Mouse (Mus musculus) limb, embryonic 14.5 days (tissue): ENCODE results near the gene Rnf187. TPM values are rescaled to one million over a fixed set of nuclear protein-coding genes. Genes with fewer than 3 reads are reported as not detected.

Experiments
- ATAC-seq: fragments of 200-750 bp; cut with Nextera tagmentation; 2 replicates; pipeline ENCODE4 v1.8.0; 2017; ENCODE audit warnings: low read depth, moderate number of reproducible peaks, moderate TSS enrichment; ENCODE audit not compliant: low FRiP score
- DNase-seq: peaks from one replicate; pipeline ENCODE4 v3.0.0-alpha.2; 2015; ENCODE audit warnings: low spot score
- H3K27ac ChIP-seq: fragments of 300-500 bp; sonication (generic); replicated peaks from 2 replicates; pipeline ENCODE4 v1.5.1; 2014; ENCODE audit warnings: low read depth, mild to moderate bottlenecking, low read length, moderate library complexity, mixed read lengths
- H3K27me3 ChIP-seq: fragments of 300-500 bp; sonication (generic); 2 replicates; pipeline ENCODE4 v1.6.1; 2014; ENCODE audit warnings: low read length, mixed read lengths; ENCODE audit not compliant: control insufficient read depth, insufficient read depth
- H3K36me3 ChIP-seq: fragments of 300-500 bp; sonication (generic); 2 replicates; pipeline ENCODE4 v1.6.1; 2014; ENCODE audit warnings: mild to moderate bottlenecking, low read length, moderate library complexity, mixed read lengths; ENCODE audit not compliant: control insufficient read depth, insufficient read depth
- H3K4me1 ChIP-seq: fragments of 300-500 bp; sonication (generic); 2 replicates; pipeline ENCODE4 v1.6.1; 2014; ENCODE audit warnings: antibody characterized with exemption, low read length, mixed read lengths; ENCODE audit not compliant: control insufficient read depth, insufficient read depth
- H3K4me2 ChIP-seq: fragments of 300-500 bp; sonication (generic); replicated peaks from 2 replicates; pipeline ENCODE4 v1.6.1; 2014; ENCODE audit warnings: low read depth, mild to moderate bottlenecking, low read length, moderate library complexity; ENCODE audit not compliant: severe bottlenecking
- H3K4me3 ChIP-seq: fragments of 300-500 bp; sonication (generic); replicated peaks from 2 replicates; pipeline ENCODE4 v1.5.1; 2014; ENCODE audit warnings: low read length
- H3K9ac ChIP-seq: fragments of 300-500 bp; sonication (generic); 2 replicates; pipeline ENCODE4 v1.6.1; 2014; ENCODE audit warnings: mild to moderate bottlenecking, low read depth, low read length, moderate library complexity; ENCODE audit not compliant: severe bottlenecking
- H3K9me3 ChIP-seq: fragments of 300-500 bp; sonication (generic); 2 replicates; pipeline ENCODE4 v1.6.1; 2016; ENCODE audit warnings: low read length; ENCODE audit not compliant: control insufficient read depth
- POLR2A ChIP-seq: fragments of 200-500 bp; IDR thresholded peaks from 2 replicates; pipeline ENCODE4 v1.8.0; 2012; ENCODE audit warnings: inconsistent platforms, mild to moderate bottlenecking, moderate library complexity, borderline replicate concordance; ENCODE audit not compliant: insufficient read depth, insufficient read length; ENCODE audit errors: extremely low read depth
- WGBS: fragments of 180-500 bp; shearing (Covaris S2); extraction: QIAGEN DNeasy Blood & Tissue Kit; methylation state at CpG from one replicate; pipeline ENCODE4 v1.1.7; 2014; 5-methylcytosine and 5-hydroxymethylcytosine counted together
- polyA plus RNA-seq, 2 experiments: library from polyadenylated mRNA; depleted of rRNA in 1 of 2; stranded (reverse) in 1 of 2; unstranded in 1 of 2; fragments of >200 nt; fragmentation: Nextera tagmentation in 1 of 2; extraction: Ambion mirVana in 1 of 2; gene quantifications; 2 replicates each; pipeline versions ENCODE4 v1.2.1 to v1.2.3; 2012 to 2014

Rnf187 gene
- polyA plus RNA-seq, 2 experiments = 248 to 284 TPM

- Histone ChIP-seq H3K4me3 (peak within 1 kb of the TSS; percentile 99), H3K4me2 (peak within 1 kb of the TSS; percentile 95), H3K27ac (peak within 1 kb of the TSS; percentile 77), H3K9ac (peak within 1 kb of the TSS; percentile 89), H3K36me3 (peaks cover 21% of the 10 kb centered on the region), H3K27me3 (no peaks in the 10 kb centered on the region), H3K4me1 (peaks cover 15% of the 10 kb centered on the region), H3K9me3 (no peaks in the 10 kb centered on the region)
- peak; percentile 67 for ATAC-seq
- TF ChIP-seq POLR2A = no peak
- peak; percentile 76 for DNase-seq
- WGBS = under 1% methylated on average over 49 of the region's 64 CpGs
Observed at GRCm38 (mm10) chr11:58978027-58978705, 39.5 kb upstream of the Rnf187 start, which contains the start of gene Trim11. TSS of gene Trim11 (plus strand) at chr11:58978093.

- Histone ChIP-seq H3K27ac (peak overlapping the region; percentile 77), H3K9me3 (no peaks in the 10 kb centered on the region), H3K4me1 (peaks cover 15% of the 10 kb centered on the region), H3K36me3 (peaks cover 16% of the 10 kb centered on the region; the same call in 1 of the 2 replicates), H3K4me3 (peak overlapping the region; percentile 99), H3K27me3 (no peaks in the 10 kb centered on the region), H3K4me2 (peak overlapping the region; percentile 95), H3K9ac (peak overlapping the region; percentile 89)
- DNase-seq (no peak), ATAC-seq (no peak)
- WGBS = 1% methylated on average over 21 of the region's 21 CpGs
- no peak for TF ChIP-seq POLR2A
Observed at GRCm38 (mm10) chr11:58977607-58978026, 38.9 kb upstream of the Rnf187 start.

- Histone ChIP-seq H3K9ac (peak overlapping the region; percentile 89), H3K4me3 (peak overlapping the region; percentile 99), H3K36me3 (peaks cover 12% of the 10 kb centered on the region; the same call in 1 of the 2 replicates), H3K4me1 (peaks cover 15% of the 10 kb centered on the region), H3K27ac (peak overlapping the region; percentile 77), H3K4me2 (peak overlapping the region; percentile 95), H3K27me3 (no peaks in the 10 kb centered on the region), H3K9me3 (no peaks in the 10 kb centered on the region)
- no peak for DNase-seq
- ATAC-seq = no peak
- under 1% methylated on average over 29 of the region's 29 CpGs for WGBS
- no peak for TF ChIP-seq POLR2A
Observed at GRCm38 (mm10) chr11:58977150-58977549, 38.4 kb upstream of the Rnf187 start.

GRCm38 (mm10) chr11:58974414-58974813, 35.7 kb upstream of the Rnf187 start:
- no peak overlapping the region for H3K4me2 ChIP-seq
- TF ChIP-seq POLR2A = no peak
- no peak overlapping the region for H3K27ac ChIP-seq
- 88% methylated on average over 3 of the region's 3 CpGs for WGBS
- H3K27me3 ChIP-seq = no peaks in the 10 kb centered on the region
- H3K4me3 ChIP-seq = no peak overlapping the region
- ATAC-seq (no peak), DNase-seq (no peak)
- no peak overlapping the region for H3K9ac ChIP-seq
- peaks cover 7% of the 10 kb centered on the region for H3K4me1 ChIP-seq
- peaks cover 16% of the 10 kb centered on the region for H3K36me3 ChIP-seq
- no peaks in the 10 kb centered on the region for H3K9me3 ChIP-seq

- ATAC-seq (no peak), DNase-seq (no peak)
- Histone ChIP-seq H3K27ac (no peak overlapping the region), H3K4me3 (no peak overlapping the region), H3K4me2 (no peak overlapping the region), H3K4me1 (no peaks in the 10 kb centered on the region), H3K9ac (no peak overlapping the region), H3K9me3 (no peaks in the 10 kb centered on the region), H3K36me3 (peaks cover 16% of the 10 kb centered on the region), H3K27me3 (no peaks in the 10 kb centered on the region)
- 96% methylated on average over 3 of the region's 3 CpGs for WGBS
- no peak for TF ChIP-seq POLR2A
Observed at GRCm38 (mm10) chr11:58971796-58972195, 33.1 kb upstream of the Rnf187 start.
